Mouse (Mus musculus) midbrain, embryonic 10.5 days (tissue): ENCODE results near the gene Rab3a. TPM values are rescaled to one million over a fixed set of nuclear protein-coding genes. Genes with fewer than 3 reads are reported as not detected.

Experiments used
- DNase-seq: peaks from one replicate; pipeline ENCODE4 v3.0.0-alpha.2; 2017; ENCODE audit warnings: low spot score
- H3K27ac ChIP-seq: fragments of 300-500 bp; sonication (generic); replicated peaks from 2 replicates; pipeline ENCODE4 v1.5.1; 2016; ENCODE audit warnings: mild to moderate bottlenecking
- H3K27me3 ChIP-seq: fragments of 300-500 bp; sonication (generic); 2 replicates; pipeline ENCODE4 v1.6.1; 2016; ENCODE audit warnings: low read depth, mild to moderate bottlenecking; ENCODE audit not compliant: poor library complexity, severe bottlenecking
- H3K36me3 ChIP-seq: fragments of 300-500 bp; sonication (generic); 2 replicates; pipeline ENCODE4 v1.6.1; 2016; ENCODE audit warnings: mild to moderate bottlenecking, moderate library complexity
- H3K4me1 ChIP-seq: fragments of 300-500 bp; sonication (generic); 2 replicates; pipeline ENCODE4 v1.6.1; 2016
- H3K4me3 ChIP-seq: fragments of 300-500 bp; sonication (generic); 2 replicates; pipeline ENCODE4 v1.5.1; 2016; ENCODE audit warnings: mild to moderate bottlenecking, moderate library complexity
- H3K9me3 ChIP-seq: fragments of 300-500 bp; sonication (generic); replicated peaks from 2 replicates; pipeline ENCODE4 v1.6.1; 2016; ENCODE audit warnings: mild to moderate bottlenecking
- WGBS: fragments of 180-500 bp; shearing (Covaris S2); methylation state at CpG from one replicate; pipeline ENCODE4 v1.1.7; 2016; 5-methylcytosine and 5-hydroxymethylcytosine counted together
- polyA plus RNA-seq: library from polyadenylated mRNA; unstranded; fragments of >200 nt; fragmentation: Nextera tagmentation; extraction: Ambion mirVana; gene quantifications from 2 replicates; pipeline ENCODE4 v1.2.1, GENCODE M21; 2016

Rab3a gene
- polyA plus RNA-seq, 1 experiment from 2014 or later, result 17.2 TPM

GRCm38 (mm10) chr8:70772890-70773289 lies 18.4 kb downstream of the Rab3a start:
- H3K27me3 ChIP-seq, result peaks cover 17% of the 10 kb centered on the region
- peaks cover 48% of the 10 kb centered on the region for H3K4me1 ChIP-seq
- DNase-seq, result no peak
- 91% methylated on average over 9 of the region's 9 CpGs for WGBS
- no peaks in the 10 kb centered on the region for H3K9me3 ChIP-seq
- H3K4me3 ChIP-seq, result no peak overlapping the region
- no peak overlapping the region for H3K27ac ChIP-seq
- H3K36me3 ChIP-seq, result peaks cover 73% of the 10 kb centered on the region

GRCm38 (mm10) chr8:70773410-70773809 lies 18.9 kb downstream of the Rab3a start:
- DNase-seq, result no peak
- Histone ChIP-seq H3K9me3 (no peaks in the 10 kb centered on the region), H3K36me3 (peaks cover 73% of the 10 kb centered on the region), H3K4me1 (peaks cover 53% of the 10 kb centered on the region), H3K27me3 (peaks cover 13% of the 10 kb centered on the region), H3K27ac (no peak overlapping the region), H3K4me3 (no peak overlapping the region)
- WGBS, result 89% methylated on average over 5 of the region's 5 CpGs

DNA sequence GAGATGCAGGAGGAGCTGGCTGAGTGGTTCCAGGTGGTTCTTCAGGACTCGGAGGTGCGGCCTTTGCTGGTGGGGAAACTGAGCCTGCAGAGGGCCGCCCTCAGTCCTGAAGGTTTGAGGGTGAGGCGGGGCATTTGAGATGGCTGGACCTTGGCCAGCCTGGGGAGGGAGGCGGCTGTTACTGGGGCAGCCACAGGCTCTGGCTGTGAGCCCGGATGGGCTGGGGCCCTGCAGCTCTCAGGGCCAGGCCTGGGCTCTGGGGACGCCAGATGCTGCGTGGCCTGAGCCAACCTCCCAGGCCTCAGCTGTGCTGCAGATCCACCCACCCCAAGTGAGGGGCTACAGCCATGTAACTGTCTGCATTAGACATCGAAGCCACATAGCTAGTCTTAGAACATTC lies 19.4 kb downstream of the Rab3a start:
- WGBS, result 88% methylated on average over 9 of the region's 9 CpGs
- peaks cover 56% of the 10 kb centered on the region for H3K4me1 ChIP-seq
- peaks cover 13% of the 10 kb centered on the region for H3K27me3 ChIP-seq
- no peaks in the 10 kb centered on the region for H3K9me3 ChIP-seq
- no peak for DNase-seq
- H3K27ac ChIP-seq, result no peak overlapping the region; the same call in 1 of the 2 replicates
- peaks cover 73% of the 10 kb centered on the region for H3K36me3 ChIP-seq
- no peak overlapping the region for H3K4me3 ChIP-seq

- H3K27me3 ChIP-seq, result peaks cover 13% of the 10 kb centered on the region
- H3K9me3 ChIP-seq, result no peaks in the 10 kb centered on the region
- 0 out of 2 replicates have a peak overlapping the region, but pooled peaks have one; percentile 23 for H3K27ac ChIP-seq
- peaks cover 75% of the 10 kb centered on the region for H3K36me3 ChIP-seq
- no peak for DNase-seq
- 95% methylated on average over 18 of the region's 18 CpGs for WGBS
- peak overlapping the region; percentile 87; the same call in 1 of the 2 replicates for H3K4me3 ChIP-seq
- H3K4me1 ChIP-seq, result peaks cover 52% of the 10 kb centered on the region
These were observed 20.3 kb downstream of the Rab3a start for GRCm38 (mm10) chr8:70774740-70775139.

DNA sequence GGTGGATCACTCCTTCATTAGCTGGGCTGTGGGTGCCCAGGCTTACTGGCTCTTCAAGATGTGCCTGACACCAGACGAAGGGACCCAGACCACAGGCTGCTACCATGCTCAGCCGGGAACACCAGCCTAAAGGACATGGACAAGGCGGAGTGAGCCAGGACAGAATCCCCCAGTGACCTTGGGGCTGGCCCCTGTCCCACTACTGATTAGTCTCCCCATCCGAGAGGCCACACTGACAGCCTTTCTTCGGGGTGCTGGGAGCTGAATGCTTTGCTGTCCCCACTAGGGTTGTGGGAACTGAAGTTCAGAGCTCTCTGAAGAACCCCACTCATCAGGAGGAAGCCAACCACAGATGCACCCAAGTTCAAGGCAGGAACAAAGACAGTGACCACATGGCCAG lies 20.7 kb downstream of the Rab3a start:
- peaks cover 11% of the 10 kb centered on the region for H3K27me3 ChIP-seq
- no peak for DNase-seq
- peaks cover 75% of the 10 kb centered on the region for H3K36me3 ChIP-seq
- 96% methylated on average over 5 of the region's 5 CpGs for WGBS
- H3K27ac ChIP-seq, result peak overlapping the region; percentile 95
- H3K9me3 ChIP-seq, result no peaks in the 10 kb centered on the region
- H3K4me3 ChIP-seq, result peak overlapping the region; percentile 87
- peaks cover 51% of the 10 kb centered on the region for H3K4me1 ChIP-seq

DNA sequence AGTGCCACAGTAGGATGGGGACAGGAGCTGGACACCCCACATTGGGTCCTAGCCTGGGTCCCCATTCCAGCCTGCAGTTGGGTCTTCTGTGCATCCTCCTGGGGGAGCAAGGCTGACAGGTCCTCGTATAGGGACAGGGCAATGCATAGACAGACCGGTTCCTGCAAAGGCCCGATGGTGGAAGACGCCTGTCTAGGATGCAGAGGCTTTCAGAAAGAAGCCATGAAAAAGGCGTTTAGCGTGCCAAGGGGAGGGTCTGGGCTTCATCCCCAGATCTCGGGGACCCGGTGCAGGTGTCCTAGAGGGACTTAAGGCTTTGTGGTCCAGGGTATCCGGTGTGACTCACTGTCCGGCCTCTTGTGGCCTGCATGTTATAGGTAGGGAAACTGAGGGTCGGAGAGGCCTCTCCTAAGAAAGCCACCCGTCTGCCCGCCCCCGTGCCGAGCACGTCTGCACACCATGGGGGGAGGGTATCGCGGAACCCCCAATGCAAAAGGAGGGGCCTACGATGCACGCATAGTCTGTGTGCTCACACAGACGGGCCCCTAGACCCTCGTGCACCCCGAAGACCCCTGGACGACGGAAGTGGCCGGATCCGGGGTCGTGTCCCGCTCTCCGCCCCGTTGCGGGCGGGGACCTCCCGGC lies 21.5 kb downstream of the Rab3a start:
- peak overlapping the region; percentile 87 for H3K4me3 ChIP-seq
- H3K4me1 ChIP-seq, result peaks cover 51% of the 10 kb centered on the region
- no peaks in the 10 kb centered on the region for H3K9me3 ChIP-seq
- peak; percentile 27 for DNase-seq
- H3K27ac ChIP-seq, result peak overlapping the region; percentile 95
- H3K36me3 ChIP-seq, result peaks cover 75% of the 10 kb centered on the region
- WGBS, result 3% methylated on average over 34 of the region's 34 CpGs
- peaks cover 4% of the 10 kb centered on the region; the same call in 1 of the 2 replicates for H3K27me3 ChIP-seq

DNA sequence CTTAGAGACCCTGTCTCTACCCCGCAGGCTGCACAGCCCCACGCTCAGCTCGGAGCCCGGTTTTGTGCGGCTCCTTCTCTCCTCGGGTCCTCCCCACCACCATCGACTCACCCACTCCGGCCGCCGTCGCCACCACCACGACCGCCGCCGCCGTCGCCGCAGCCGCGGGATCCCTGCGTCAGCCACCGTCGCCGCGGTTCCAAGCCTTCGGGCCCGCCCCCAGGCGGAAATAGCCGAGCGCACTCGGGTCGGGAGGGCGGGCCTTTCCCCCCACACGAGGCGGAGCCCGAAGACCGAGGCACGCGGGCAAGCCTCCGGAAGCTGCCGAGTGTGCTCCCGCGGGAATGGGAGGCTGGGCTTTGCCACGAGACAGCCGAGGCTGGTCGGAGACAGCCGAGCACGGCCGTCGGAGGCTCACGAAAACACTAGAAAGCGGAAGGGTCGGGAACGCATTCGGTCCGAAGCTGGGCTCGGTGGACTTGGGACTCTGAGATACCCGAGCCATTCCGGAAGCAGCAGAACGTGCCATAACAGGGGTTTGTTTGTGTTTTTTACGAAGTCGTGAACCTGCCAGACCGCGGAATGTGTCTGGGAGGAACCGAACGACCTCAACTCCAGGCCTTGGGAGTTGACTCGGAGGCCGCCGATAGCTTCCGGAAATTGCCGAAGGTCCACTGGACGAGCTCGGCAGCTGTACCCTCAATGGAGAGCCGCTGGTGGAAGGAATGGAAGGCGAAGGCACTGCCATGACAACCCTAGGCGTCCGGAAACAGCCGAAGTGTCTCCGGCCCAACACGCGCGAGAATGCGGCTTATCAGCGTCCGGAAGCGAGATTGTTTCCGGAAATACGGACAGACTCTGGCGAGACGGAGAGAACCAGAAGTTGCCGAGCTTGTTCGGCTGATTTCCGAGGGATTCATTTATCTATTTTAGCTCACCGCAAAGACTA lies 22.3 kb downstream of the Rab3a start, which contains the start of gene Pik3r2:
Pik3r2 (minus strand) TSS at position 218 of the 949 bp plus-strand sequence.
- no peaks in the 10 kb centered on the region for H3K9me3 ChIP-seq
- H3K27ac ChIP-seq, result peak within 1 kb of the TSS; percentile 95
- H3K27me3 ChIP-seq, result no peaks in the 10 kb centered on the region; the same call in 1 of the 2 replicates
- WGBS, result under 1% methylated on average over 94 of the region's 94 CpGs
- H3K36me3 ChIP-seq, result peaks cover 75% of the 10 kb centered on the region
- DNase-seq, result peak; percentile 98
- H3K4me1 ChIP-seq, result peaks cover 51% of the 10 kb centered on the region
- H3K4me3 ChIP-seq, result peak within 1 kb of the TSS; percentile 87

- H3K27ac ChIP-seq, result no peak overlapping the region
- no peaks in the 10 kb centered on the region for H3K27me3 ChIP-seq
- peaks cover 28% of the 10 kb centered on the region for H3K4me1 ChIP-seq
- no peak for DNase-seq
- no peaks in the 10 kb centered on the region for H3K9me3 ChIP-seq
- H3K4me3 ChIP-seq, result no peak overlapping the region
- 79% methylated on average over 11 of the region's 11 CpGs for WGBS
- peaks cover 73% of the 10 kb centered on the region for H3K36me3 ChIP-seq
These were observed 25.6 kb downstream of the Rab3a start for GRCm38 (mm10) chr8:70780093-70780492.

DNA sequence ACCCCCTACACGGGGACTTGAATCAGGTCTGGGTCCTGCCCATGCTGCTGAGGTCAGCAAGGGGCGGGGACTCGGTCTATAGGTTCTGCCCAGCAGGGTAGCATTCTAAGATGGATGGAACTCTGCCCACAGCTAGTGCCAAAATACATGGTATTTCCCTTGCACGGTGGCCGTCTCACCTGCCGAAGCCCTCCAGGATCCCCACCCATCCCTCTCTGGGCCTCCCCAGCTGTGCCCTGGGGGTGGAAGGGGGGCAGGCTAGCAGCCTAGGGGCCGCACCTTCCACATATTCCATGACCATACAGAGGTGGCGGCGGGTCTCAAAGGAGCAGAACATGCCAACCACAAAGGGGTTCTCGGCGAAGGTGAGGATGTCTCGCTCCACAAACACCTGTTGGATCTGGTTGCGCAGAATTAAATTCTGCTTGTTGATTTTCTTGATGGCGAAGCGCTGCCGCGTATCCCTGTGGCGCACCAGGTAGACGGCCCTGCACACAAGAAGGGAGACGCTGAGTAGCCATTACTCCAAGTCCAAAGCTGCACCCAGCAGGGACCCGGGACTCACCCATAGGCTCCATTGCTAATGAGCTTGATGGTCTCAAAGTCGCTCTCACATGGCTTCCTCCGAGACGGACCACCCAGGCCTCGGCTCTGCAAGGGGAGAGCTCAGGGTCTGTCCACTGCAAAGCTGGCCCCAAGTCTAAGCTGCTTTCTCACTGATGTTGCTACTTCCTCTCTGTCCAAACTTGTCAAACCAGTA lies 32.0 kb downstream of the Rab3a start:
- H3K9me3 ChIP-seq, result no peaks in the 10 kb centered on the region
- no peak overlapping the region for H3K4me3 ChIP-seq
- no peak for DNase-seq
- peaks cover 30% of the 10 kb centered on the region for H3K4me1 ChIP-seq
- H3K27ac ChIP-seq, result no peak overlapping the region
- WGBS, result 89% methylated on average over 25 of the region's 25 CpGs
- H3K27me3 ChIP-seq, result peaks cover 54% of the 10 kb centered on the region
- peaks cover 76% of the 10 kb centered on the region for H3K36me3 ChIP-seq

DNA sequence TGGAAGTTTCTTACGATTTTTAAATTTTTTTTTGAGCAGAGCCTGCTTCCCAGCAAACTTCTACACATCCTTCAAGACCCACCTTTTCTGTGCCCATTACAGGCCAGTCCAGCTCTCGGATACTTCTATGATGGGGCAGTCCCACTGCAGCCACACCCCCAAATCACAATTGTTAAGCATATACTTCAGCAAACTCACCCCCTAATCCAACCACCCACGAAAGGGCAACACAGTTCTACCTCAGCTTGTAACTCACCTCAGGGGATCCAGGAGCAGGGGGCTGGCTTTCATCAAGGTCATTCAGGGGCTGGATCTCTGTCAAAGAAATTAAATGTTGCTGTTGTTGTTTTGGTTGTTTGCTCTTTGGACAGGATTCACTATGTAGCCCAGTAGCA lies 32.6 kb downstream of the Rab3a start:
- Histone ChIP-seq H3K27me3 (peaks cover 58% of the 10 kb centered on the region), H3K4me3 (no peak overlapping the region), H3K4me1 (peaks cover 36% of the 10 kb centered on the region), H3K27ac (no peak overlapping the region), H3K9me3 (no peaks in the 10 kb centered on the region), H3K36me3 (peaks cover 70% of the 10 kb centered on the region)
- DNase-seq, result no peak
- 89% methylated on average over 3 of the region's 3 CpGs for WGBS

DNA sequence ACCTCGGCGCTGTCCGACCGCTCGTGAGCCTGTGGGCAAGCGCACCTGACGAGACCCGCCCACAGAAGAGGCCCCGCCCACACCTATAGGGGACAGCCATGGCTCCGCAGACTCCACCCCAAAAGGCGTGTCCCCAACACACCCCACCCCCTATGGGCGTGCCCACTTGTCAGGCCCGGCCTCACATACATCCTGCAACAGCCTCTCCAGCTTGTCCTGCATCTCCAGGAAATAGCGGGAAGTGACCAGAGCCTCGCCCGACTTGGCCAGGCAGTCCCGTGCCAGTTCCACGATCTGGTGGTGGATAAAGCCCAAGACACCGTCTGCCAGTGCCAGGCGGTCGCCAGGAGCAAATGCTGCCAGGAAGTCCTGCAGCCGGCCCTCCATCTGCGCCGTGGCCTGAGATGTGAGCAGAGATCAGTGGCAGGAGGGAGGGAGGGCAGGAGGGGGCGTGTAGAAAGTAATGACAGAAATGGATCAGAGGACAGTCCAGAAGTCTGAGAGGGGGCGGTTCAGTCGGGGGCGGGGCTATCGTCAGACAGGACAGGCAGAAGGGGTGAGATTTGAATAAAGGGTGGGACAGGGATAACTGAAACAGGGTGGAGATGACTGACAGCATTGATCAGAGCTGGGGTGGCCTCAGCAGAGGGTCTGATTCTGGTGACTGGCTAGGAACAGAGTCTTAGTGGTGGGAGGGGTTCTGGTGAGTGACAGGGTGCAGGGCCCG lies 33.6 kb downstream of the Rab3a start:
- H3K27ac ChIP-seq, result peak overlapping the region; percentile 29; the same call in 1 of the 2 replicates
- peak overlapping the region; percentile 39 for H3K4me3 ChIP-seq
- H3K27me3 ChIP-seq, result peaks cover 58% of the 10 kb centered on the region
- DNase-seq, result peak; percentile 70
- peaks cover 61% of the 10 kb centered on the region for H3K36me3 ChIP-seq
- peaks cover 46% of the 10 kb centered on the region for H3K4me1 ChIP-seq
- H3K9me3 ChIP-seq, result no peaks in the 10 kb centered on the region
- WGBS, result 17% methylated on average over 30 of the region's 30 CpGs

- Histone ChIP-seq H3K9me3 (no peaks in the 10 kb centered on the region), H3K4me1 (peaks cover 51% of the 10 kb centered on the region), H3K27me3 (peaks cover 67% of the 10 kb centered on the region), H3K36me3 (peaks cover 52% of the 10 kb centered on the region), H3K4me3 (no peak overlapping the region), H3K27ac (no peak overlapping the region)
- 78% methylated on average over 10 of the region's 10 CpGs for WGBS
- no peak for DNase-seq
These were observed 34.6 kb downstream of the Rab3a start for GRCm38 (mm10) chr8:70789046-70789445.
